Comparison of ENCODE assay signal across 22 mouse cellular contexts in the genomic region with DNA sequence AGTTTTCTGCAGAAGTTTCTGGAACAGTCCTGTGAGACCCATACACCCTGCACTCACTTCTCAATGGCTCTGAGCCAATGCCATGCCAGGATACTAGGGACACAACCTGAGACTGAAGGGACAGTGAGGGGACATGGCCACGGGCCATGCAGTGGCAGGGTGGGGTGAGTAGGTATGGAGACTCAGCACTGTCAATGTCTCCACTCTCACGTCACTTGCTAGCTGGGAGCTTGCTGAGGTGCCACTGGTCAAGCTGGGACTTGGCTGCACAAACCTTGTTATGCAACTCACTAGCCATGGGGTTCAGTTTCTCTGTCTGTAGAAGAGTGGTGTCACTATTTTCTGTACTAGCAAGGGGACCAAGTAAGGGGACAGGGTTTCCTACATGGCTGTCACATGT.
DNase-seq lines count a peak whose midpoint lies in the region; ATAC-seq and TF ChIP-seq lines count a peak whose summit lies in the region.
"Had no signal": no experiment of that assay in that cellular context is flagged by ENCODE, and none has a peak within 500 bp of the region (broad histone marks: within the 10 kb centered on the region; RNA-seq: fewer than 3 reads in every experiment).

No protein-coding gene starts in this region.

- no peaks in the 10 kb centered on the region for H3K36me3 ChIP-seq in midbrain, embryonic 13.5 days
- H3K36me3 ChIP-seq in midbrain, postnatal 0 days (ENCODE audit: insufficient read depth, low read length) = 0 out of 2 replicates have a peak, but pooled peaks cover 3% of the 10 kb centered on the region
- H3K36me3 ChIP-seq in forebrain, embryonic 14.5 days (ENCODE audit: control insufficient read depth, insufficient read depth, low read length) = no peaks in the 10 kb centered on the region
- H3K36me3 ChIP-seq: embryonic facial prominence, embryonic 15.5 days; heart, embryonic 10.5 days; heart, embryonic 15.5 days; hindbrain, embryonic 13.5 days had no signal

- TF ChIP-seq CTCF in midbrain, postnatal 0 days (IDR thresholded peaks at IDR 0.05) = no peak

- H3K27ac ChIP-seq in midbrain, embryonic 13.5 days = no peak overlapping the region
- no peak overlapping the region for H3K27ac ChIP-seq in midbrain, postnatal 0 days (ENCODE audit: low read depth, low read length)
- H3K27ac ChIP-seq in forebrain, embryonic 14.5 days (ENCODE audit: low read depth, low read length) = no peak overlapping the region
- H3K27ac ChIP-seq: embryonic facial prominence, embryonic 15.5 days; heart, embryonic 10.5 days; heart, embryonic 15.5 days; hindbrain, embryonic 13.5 days; hindbrain, postnatal 0 days had no signal

- H3K27me3 ChIP-seq in midbrain, embryonic 13.5 days = no peaks in the 10 kb centered on the region
- no peaks in the 10 kb centered on the region for H3K27me3 ChIP-seq in midbrain, postnatal 0 days (ENCODE audit: insufficient read depth, low read length)
- H3K27me3 ChIP-seq in forebrain, embryonic 14.5 days (replicated peaks; ENCODE audit: control insufficient read depth, insufficient read depth, low read length) = no peaks in the 10 kb centered on the region
- H3K27me3 ChIP-seq: hindbrain, embryonic 13.5 days had no signal

- whole genome bisulfite sequencing in midbrain, embryonic 13.5 days = 87% methylated on average over 2 of the region's 2 CpGs
- 73% methylated on average over 2 of the region's 2 CpGs for WGBS in midbrain, postnatal 0 days
- WGBS in forebrain, embryonic 14.5 days = 82% methylated on average over 2 of the region's 2 CpGs

- no peaks in the 10 kb centered on the region for H3K9me3 ChIP-seq in midbrain, embryonic 13.5 days
- no peaks in the 10 kb centered on the region for H3K9me3 ChIP-seq in midbrain, postnatal 0 days (ENCODE audit: low read length)
- no peaks in the 10 kb centered on the region for H3K9me3 ChIP-seq in forebrain, embryonic 14.5 days (replicated peaks; ENCODE audit: control insufficient read depth, low read length)
- H3K9me3 ChIP-seq: embryonic facial prominence, embryonic 15.5 days; heart, embryonic 10.5 days; heart, embryonic 15.5 days; hindbrain, embryonic 13.5 days had no signal

- H3K9ac ChIP-seq in midbrain, embryonic 13.5 days (replicated peaks) = 0 out of 2 replicates have a peak overlapping the region, but pooled peaks have one; percentile 8
- no peak overlapping the region for H3K9ac ChIP-seq in midbrain, postnatal 0 days (replicated peaks; ENCODE audit: low read length, poor library complexity, severe bottlenecking)
- H3K9ac ChIP-seq in forebrain, embryonic 14.5 days (ENCODE audit: low read length) = no peak overlapping the region
- H3K9ac ChIP-seq: embryonic facial prominence, embryonic 15.5 days; heart, embryonic 15.5 days; hindbrain, embryonic 13.5 days had no signal

- H3K4me1 ChIP-seq in midbrain, embryonic 13.5 days (replicated peaks) = peaks cover 6% of the 10 kb centered on the region
- H3K4me1 ChIP-seq in midbrain, postnatal 0 days (ENCODE audit: insufficient read depth, low read length) = no peaks in the 10 kb centered on the region
- H3K4me1 ChIP-seq in forebrain, embryonic 14.5 days (ENCODE audit: control insufficient read depth, insufficient read depth, low read length) = no peaks in the 10 kb centered on the region
- H3K4me1 ChIP-seq: embryonic facial prominence, embryonic 15.5 days; heart, embryonic 10.5 days; heart, embryonic 15.5 days had no signal

- no peak overlapping the region for H3K4me2 ChIP-seq in midbrain, embryonic 13.5 days (replicated peaks)
- no peak overlapping the region for H3K4me2 ChIP-seq in midbrain, postnatal 0 days (ENCODE audit: low read depth, low read length, poor library complexity, severe bottlenecking)
- no peak overlapping the region for H3K4me2 ChIP-seq in forebrain, embryonic 14.5 days (ENCODE audit: low read length)
- H3K4me2 ChIP-seq: embryonic facial prominence, embryonic 15.5 days; heart, embryonic 15.5 days; hindbrain, embryonic 13.5 days had no signal

- ATAC-seq in cerebellum, adult (ENCODE audit: insufficient number of reproducible peaks, low FRiP score, low TSS enrichment) = no peak; the same call in 1 of the 2 replicates
- no peak for ATAC-seq in midbrain, embryonic 13.5 days
- ATAC-seq in midbrain, postnatal 0 days (ENCODE audit: low FRiP score) = no peak
- ATAC-seq in forebrain, embryonic 14.5 days = no peak
- ATAC-seq: activated CD4-positive, CD25-positive, alpha-beta regulatory T cell, adult 4 months; forebrain, embryonic 16.5 days; hindbrain, postnatal 0 days; Patski had no signal

- no peak overlapping the region for H3K4me3 ChIP-seq in midbrain, embryonic 13.5 days (replicated peaks)
- no peak overlapping the region for H3K4me3 ChIP-seq in midbrain, postnatal 0 days (ENCODE audit: low read depth, low read length)
- no peak overlapping the region for H3K4me3 ChIP-seq in forebrain, embryonic 14.5 days (ENCODE audit: low read depth, low read length)
- H3K4me3 ChIP-seq: embryonic facial prominence, embryonic 15.5 days; erythroblast, embryonic 14.5 days; heart, embryonic 10.5 days; heart, embryonic 15.5 days; hindbrain, embryonic 13.5 days had no signal

- DNase-seq in cerebellum, adult 18-20 months = peak; percentile 66 to 74
- DNase-seq in midbrain, postnatal 0 days (ENCODE audit: low spot score) = no peak
- peak; percentile 63 to 65 for DNase-seq in cerebellum, postnatal 25 days
- no peak for DNase-seq in forebrain, embryonic 14.5 days (ENCODE audit: low spot score)
- DNase-seq: adrenal gland, adult 2 months; adrenal gland, postnatal 25 days; embryo, embryonic 11 days; gastrocnemius, postnatal 10 days; heart, adult 18-20 months; heart, postnatal 14 days; kidney, adult 11 months had no signal

Comparison
In these comparisons a context has a peak if more than half of its experiments do, and no peak if none do; other contexts are left out.
1. DNase-seq: peak in cerebellum, adult 18-20 months (2 of 2) and cerebellum, postnatal 25 days (2 of 2); none in midbrain, postnatal 0 days (single experiment) and forebrain, embryonic 14.5 days (single experiment).